Mouse (Mus musculus): ENCODE results near the gene Dop1b. TPM values are rescaled to one million over a fixed set of nuclear protein-coding genes. Genes with fewer than 3 reads are reported as not detected.
"Not testable (repeated sequence)": the region's sequence is repeated elsewhere in the genome, so short reads cannot be mapped to it uniquely, and the experiment has no call there.

The Dop1b gene
- total RNA-seq, 2 experiments from 2014 or later = 94.6 to 97.1 TPM

DNA sequence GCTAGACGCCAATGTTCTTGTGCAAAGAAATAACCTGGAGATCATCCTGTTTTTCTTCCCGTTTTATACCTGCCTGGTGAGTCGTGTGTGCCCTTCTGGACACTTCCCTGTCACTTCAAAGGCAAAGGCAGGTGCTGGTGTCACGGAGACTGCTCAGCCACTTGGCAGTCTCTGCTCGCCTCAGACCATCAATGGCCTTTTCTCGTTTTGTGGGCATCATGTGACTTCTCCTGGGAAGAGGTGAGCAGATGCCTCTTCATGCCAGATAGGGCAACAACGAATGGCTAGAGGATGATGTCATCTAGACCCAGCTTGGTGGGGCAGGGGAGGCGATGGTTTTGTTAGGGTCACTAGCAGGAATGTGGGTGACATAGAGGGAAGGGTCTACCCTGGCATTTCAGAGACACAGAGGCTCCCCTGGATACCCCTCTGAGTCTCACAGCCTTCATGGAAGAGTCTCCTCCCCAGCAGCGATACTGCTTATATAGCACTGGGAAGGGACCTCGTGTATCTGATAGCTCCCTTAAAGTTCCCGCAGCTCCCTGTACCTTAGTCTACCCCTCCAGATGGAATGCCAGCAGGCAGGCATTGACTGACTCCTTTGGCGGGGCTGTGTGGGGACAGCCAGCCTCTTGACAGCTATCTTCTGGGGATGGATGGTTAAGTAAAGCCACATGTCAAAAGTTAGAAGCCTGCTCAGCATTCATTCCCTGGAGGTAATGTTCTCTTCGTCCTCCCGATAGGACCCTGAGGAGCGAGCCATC is 37.6 kb downstream of the Dop1b start:
- intact Hi-C loops (cut with DNase I) = no loop called here
- no peak for DNase-seq

- no peak for DNase-seq
- intact Hi-C loops (cut with DNase I) = no loop called here
These were observed 38.8 kb downstream of the Dop1b start for GRCm38 (mm10) chr16:93750464-93750863.

- DNase-seq = no peak
- intact Hi-C loops (cut with DNase I) = no loop called here
These were observed 40.1 kb downstream of the Dop1b start for GRCm38 (mm10) chr16:93751816-93752215.

DNA sequence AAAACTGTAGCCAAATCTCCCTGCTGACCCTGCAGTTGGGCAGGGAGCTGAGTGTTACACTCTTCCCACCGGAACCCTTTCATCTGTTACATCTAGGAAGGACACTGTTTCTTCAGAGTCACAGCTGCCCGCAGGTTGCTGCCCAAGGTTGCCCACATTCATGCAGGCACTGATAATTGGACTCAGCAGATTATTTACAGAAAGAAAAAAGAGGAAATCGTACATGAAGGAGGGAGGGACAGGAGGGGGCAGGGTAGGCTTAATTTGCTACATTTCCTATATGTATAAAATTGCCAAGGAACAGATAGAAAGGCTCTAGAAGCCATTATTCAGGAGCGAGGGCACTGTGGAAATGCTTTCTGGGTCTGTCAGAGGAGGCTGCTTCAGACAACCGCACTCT is 44.9 kb downstream of the Dop1b start:
- intact Hi-C loops (cut with DNase I) = no loop called here
- DNase-seq = no peak

DNA sequence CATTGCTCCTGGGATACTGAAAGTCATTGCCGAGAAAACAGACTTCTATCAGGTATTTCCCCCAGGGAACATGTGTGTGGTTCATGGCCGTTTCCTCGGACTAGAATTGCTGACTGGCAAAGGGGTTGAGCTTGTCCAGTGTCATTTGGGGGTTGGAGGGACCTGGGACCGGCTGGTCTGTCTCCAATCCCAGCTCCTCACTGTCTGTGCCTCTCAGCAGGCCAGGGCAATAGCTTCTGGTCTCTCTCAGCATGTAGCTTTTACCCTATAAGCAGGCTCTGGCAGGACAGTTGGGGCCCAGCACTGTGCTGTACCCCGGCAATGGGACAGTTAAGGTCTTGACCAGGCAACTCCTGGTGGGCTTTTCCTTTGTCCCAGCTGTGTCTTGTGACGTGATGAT is 51.7 kb downstream of the Dop1b start:
- DNase-seq = no peak
- intact Hi-C loops (cut with DNase I) = no loop called here

GRCm38 (mm10) chr16:93764597-93764996 is 52.9 kb downstream of the Dop1b start:
- DNase-seq = no peak
- intact Hi-C loops (cut with DNase I) = no loop called here

- intact Hi-C loops (cut with DNase I) = no loop called here
- DNase-seq = peak; percentile 55
These were observed 55.3 kb downstream of the Dop1b start for GRCm38 (mm10) chr16:93766956-93767355.

GRCm38 (mm10) chr16:93767548-93767947 is 55.8 kb downstream of the Dop1b start:
- no peak for DNase-seq

DNA sequence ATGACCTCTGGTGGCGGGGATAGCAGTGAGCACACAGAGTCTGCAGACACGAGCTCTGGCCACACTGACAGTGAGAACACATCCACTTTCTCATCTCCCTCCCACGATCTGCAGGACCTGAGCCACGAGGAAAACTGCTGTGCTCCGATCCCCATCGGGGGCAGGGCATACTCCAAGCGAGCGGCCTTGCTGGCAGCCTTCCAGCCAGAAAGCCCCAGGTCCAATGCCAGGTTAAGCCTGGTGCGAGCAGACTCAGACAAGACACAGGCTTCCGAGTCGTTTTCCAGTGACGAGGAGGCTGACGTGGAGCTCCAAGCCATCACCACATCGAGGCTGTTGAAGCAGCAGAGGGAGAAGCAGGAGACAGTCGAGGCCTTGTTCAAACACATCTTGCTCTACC is 57.9 kb downstream of the Dop1b start:
- intact Hi-C loops (cut with DNase I) = no loop called here
- peak; percentile 22 for DNase-seq

More at GRCm38 (mm10) chr16:93767548-93767947, 55.8 kb downstream of the Dop1b start:
- intact Hi-C loops (cut with DNase I) = no loop called here

GRCm38 (mm10) chr16:93770271-93770926 is 58.7 kb downstream of the Dop1b start:
- peak; percentile 47 for DNase-seq
- intact Hi-C loops (cut with DNase I) = no loop called here

DNA sequence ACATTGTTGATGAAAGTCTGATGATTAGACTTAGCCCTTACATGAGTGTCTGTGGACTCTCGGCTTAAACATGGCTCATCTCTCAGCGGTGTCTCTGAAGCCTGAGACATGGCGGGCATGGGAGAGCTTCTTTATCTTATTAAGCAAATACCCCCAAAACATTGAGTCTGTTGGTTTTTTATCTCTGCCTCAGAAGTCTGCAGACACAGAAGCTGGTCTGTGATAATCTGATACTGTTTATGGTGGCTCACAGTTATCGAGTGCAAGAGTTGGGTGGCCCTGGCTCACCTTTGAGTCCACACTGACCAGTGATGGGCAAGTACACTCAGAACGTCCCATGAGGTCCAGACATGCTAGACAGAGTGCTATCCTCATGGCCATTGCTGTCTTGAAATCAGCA is 63.0 kb downstream of the Dop1b start:
- no peak for DNase-seq
- intact Hi-C loops (cut with DNase I) = no loop called here

- no peak for DNase-seq
- intact Hi-C loops (cut with DNase I) = no loop called here
These were observed 64.8 kb downstream of the Dop1b start for GRCm38 (mm10) chr16:93776468-93776867.

DNA sequence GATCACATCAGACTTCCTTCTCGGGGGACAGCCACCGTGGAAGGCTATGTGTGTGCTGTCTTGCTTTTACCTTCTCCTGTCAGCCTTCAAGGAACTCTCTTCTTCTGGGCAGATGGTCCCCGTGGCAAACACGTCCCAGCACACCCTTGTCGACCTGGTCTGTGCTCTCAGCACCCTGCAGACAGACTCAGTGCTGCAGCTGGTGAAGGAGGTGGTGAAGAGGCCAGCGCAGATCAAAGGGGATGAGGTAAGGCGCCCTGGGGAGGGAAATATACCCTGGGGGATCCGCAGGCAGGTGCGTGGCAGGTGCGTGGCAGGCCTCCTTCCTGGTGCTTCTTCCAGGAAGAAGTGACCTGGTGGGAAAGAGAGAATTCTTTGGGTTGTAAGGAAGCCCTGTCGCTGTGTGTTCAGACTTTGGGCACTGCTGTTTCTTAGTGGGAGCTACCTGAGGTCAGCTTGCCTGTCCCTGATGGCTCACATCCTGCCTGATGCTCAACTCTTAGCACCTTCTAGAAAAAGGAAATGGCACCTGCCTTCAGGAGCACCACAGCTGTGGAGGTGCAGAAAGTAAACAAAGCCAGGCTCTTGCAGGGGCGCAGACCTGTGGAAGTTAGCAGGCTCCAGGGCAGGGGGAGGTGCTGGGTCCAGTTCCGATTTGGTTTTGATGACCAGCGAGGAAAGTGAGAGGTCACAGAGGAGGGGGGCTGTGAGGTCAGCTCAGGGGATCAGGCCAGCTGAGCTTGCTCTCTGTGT is 65.7 kb downstream of the Dop1b start:
- intact Hi-C loops (cut with DNase I) = no loop called here
- DNase-seq = no peak

DNA sequence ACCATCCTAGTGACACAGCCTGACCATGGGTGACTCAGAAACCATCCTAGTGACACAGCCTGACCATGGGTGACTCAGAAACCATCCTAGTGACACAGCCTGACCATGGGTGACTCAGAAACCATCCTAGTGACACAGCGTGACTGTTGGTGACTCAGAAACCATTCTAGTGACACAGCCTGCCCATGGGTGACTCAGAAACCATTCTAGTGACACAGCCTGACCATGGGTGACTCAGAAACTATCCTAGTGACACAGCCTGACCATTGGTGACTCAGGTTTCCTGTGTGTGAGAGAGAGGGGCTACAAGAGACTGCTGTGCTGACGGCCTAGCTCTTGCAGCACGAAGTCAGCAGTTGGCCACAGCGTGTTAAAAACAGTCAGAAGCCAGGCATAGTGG is 66.7 kb downstream of the Dop1b start:
- intact Hi-C loops (cut with DNase I); DNase-seq: not testable (repeated sequence)

- no peak for DNase-seq
- intact Hi-C loops (cut with DNase I) = no loop called here
These were observed 67.8 kb downstream of the Dop1b start for GRCm38 (mm10) chr16:93779554-93779953.

GRCm38 (mm10) chr16:93780660-93781479 is 69.2 kb downstream of the Dop1b start:
- intact Hi-C loops (cut with DNase I) = no loop called here
- DNase-seq = no peak

GRCm38 (mm10) chr16:93784175-93784574 is 72.5 kb downstream of the Dop1b start:
- intact Hi-C loops (cut with DNase I) = no loop called here
- DNase-seq = no peak

DNA sequence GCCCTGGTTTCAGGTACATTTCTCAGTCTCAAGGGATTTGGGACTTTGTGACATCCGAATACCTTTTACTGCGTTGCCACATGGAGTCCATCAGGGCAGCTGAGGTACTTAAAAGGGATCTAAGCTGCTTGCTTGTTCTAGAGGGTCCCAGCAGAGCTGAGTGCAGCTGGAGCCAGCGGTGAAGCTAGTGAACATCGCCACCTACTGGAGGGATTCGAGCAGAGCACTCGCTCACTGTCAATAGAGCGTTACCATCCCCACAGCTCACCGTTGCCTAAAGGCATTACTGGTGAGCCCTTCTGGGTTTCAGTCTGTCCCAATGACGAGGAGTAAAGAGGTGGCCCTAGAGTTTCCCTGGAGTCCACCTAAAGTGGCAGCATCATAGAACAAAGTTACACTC is 74.1 kb downstream of the Dop1b start:
- peak; percentile 75 for DNase-seq
- intact Hi-C loops (cut with DNase I) = no loop called here

DNA sequence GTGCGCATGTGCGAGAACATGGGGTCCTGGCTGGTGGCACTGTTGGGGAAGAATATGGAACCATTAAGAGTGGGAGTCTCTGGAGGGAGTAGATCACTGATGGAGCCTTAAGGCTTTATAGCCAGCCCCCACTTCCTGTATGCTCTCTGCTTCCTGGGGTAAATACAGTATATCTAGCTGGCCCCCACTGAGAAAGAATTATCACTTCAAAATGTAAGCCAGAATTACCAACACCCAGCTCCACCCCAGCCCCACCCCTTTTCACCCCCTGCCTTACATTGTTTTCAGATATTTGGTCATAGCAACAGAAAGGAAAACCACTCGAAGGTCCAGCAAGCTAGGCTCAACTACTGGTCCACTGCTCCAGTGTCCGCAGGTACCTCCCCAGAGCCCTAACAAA is 76.7 kb downstream of the Dop1b start:
- no peak for DNase-seq
- intact Hi-C loops (cut with DNase I) = no loop called here

GRCm38 (mm10) chr16:93788881-93789280 is 77.2 kb downstream of the Dop1b start:
- intact Hi-C loops (cut with DNase I) = no loop called here
- no peak for DNase-seq

All from left cerebral cortex, postnatal 4 days (tissue).